Mouse (Mus musculus) lung, embryonic 15.5 days (tissue): ENCODE data around the gene Ptcd2. TPM values are rescaled to one million over a fixed set of nuclear protein-coding genes. Genes with fewer than 3 reads are reported as not detected.

Source experiments
- ATAC-seq: fragments of 200-750 bp; cut with Nextera tagmentation; 2 replicates; pipeline ENCODE4 v1.8.0; 2017; ENCODE audit warnings: moderate number of reproducible peaks, borderline replicate concordance; ENCODE audit not compliant: low FRiP score, low TSS enrichment; ENCODE audit errors: extremely low read depth
- H3K27ac ChIP-seq: fragments of 300-500 bp; sonication (generic); 2 replicates; pipeline ENCODE4 v1.5.1; 2015; ENCODE audit warnings: moderate library complexity, mild to moderate bottlenecking, inconsistent platforms
- H3K27me3 ChIP-seq: fragments of 300-500 bp; sonication (generic); 2 replicates; pipeline ENCODE4 v1.6.1; 2015; ENCODE audit warnings: inconsistent platforms
- H3K36me3 ChIP-seq: fragments of 300-500 bp; sonication (generic); 2 replicates; pipeline ENCODE4 v1.6.1; 2015; ENCODE audit warnings: inconsistent platforms
- H3K4me1 ChIP-seq: fragments of 300-500 bp; sonication (generic); 2 replicates; pipeline ENCODE4 v1.6.1; 2015; ENCODE audit warnings: inconsistent platforms
- H3K4me2 ChIP-seq: fragments of 300-500 bp; sonication (generic); 2 replicates; pipeline ENCODE4 v1.6.1; 2015; ENCODE audit warnings: inconsistent platforms, mild to moderate bottlenecking, moderate library complexity
- H3K4me3 ChIP-seq: fragments of 300-500 bp; sonication (generic); 2 replicates; pipeline ENCODE4 v1.5.1; 2015; ENCODE audit warnings: mild to moderate bottlenecking, inconsistent platforms
- H3K9ac ChIP-seq: fragments of 300-500 bp; sonication (generic); 2 replicates; pipeline ENCODE4 v1.6.1; 2015; ENCODE audit warnings: inconsistent platforms
- H3K9me3 ChIP-seq: fragments of 300-500 bp; sonication (generic); 2 replicates; pipeline ENCODE4 v1.6.1; 2016; ENCODE audit warnings: inconsistent platforms
- WGBS: fragments of 180-500 bp; shearing (Covaris S2); methylation state at CpG from one replicate; pipeline ENCODE4 v1.1.7; 2015; 5-methylcytosine and 5-hydroxymethylcytosine counted together
- polyA plus RNA-seq: library from polyadenylated mRNA; unstranded; fragments of >200 nt; fragmentation: Nextera tagmentation; extraction: Ambion mirVana; gene quantifications from 2 replicates; pipeline ENCODE4 v1.2.1, GENCODE M21; 2015

The Ptcd2 gene
- polyA plus RNA-seq, 1 experiment from 2014 or later: 45.3 TPM

DNA sequence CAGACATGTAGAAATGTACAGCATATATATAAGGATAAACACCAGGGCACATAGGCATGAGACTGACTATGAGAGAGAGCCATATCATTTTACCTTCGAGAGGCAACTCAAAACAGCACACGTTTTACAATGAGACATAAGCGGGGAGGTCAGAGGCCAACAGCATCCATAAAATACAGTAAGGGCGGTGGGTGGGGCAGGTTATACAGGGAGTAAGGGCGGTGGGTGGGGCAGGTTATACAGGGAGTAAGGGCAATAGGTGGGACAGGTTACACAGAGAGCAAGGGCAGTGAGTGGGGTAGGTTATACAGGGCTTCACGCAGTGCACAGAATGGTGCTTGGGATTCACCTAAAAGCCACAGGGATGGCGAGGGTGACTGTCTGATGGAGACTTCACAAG is 24.1 kb downstream of the Ptcd2 start:
- no peak overlapping the region for H3K4me2 ChIP-seq
- WGBS: 89% methylated on average over 7 of the region's 7 CpGs
- no peak overlapping the region for H3K9ac ChIP-seq
- H3K9me3 ChIP-seq: no peaks in the 10 kb centered on the region
- H3K4me3 ChIP-seq: no peak overlapping the region
- no peak overlapping the region for H3K27ac ChIP-seq
- H3K36me3 ChIP-seq: peaks cover 39% of the 10 kb centered on the region
- no peak for ATAC-seq
- no peaks in the 10 kb centered on the region for H3K4me1 ChIP-seq
- no peaks in the 10 kb centered on the region for H3K27me3 ChIP-seq

DNA sequence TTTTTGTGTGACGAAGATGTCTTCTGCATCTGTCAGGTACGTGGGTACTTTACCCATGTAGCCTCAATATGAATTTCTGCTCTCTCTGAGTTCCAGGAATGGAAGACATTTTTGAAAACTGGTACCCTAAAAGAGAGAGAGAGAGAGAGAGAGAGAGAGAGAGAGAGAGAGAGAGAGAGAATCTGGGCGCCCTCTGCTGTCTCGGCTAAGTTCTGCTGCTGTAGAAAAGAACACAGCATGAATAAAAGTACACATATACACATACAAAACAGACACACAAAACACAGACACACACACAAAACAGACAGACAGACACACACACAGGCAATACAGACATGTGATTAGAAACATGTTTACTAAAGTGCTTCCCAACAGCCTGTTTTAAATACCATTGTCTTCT is 27.4 kb downstream of the Ptcd2 start:
- H3K4me3 ChIP-seq: no peak overlapping the region
- no peak for ATAC-seq
- 47% methylated on average over 4 of the region's 4 CpGs for WGBS

DNA sequence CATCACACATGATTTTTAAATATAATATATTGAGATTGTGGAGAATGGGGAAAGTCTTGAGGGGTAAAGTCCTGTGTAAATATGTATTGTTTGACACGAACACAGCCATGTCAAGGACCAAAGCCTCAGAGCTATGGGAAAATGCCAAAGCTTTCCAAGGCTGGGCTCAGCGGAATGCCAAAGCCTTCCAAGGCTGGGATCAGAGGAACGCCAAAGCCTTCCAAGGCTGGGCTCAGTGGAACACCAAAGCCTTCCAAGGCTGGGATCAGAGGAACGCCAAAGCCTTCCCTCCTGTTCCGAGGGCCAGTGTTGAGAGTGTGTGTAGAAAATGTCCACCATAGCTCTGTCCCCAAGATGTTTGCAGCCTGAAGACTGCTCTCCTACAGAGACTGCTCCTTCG is 28.1 kb downstream of the Ptcd2 start:
- 82% methylated on average over 6 of the region's 6 CpGs for WGBS
- ATAC-seq: no peak
- Histone ChIP-seq H3K4me1 (no peaks in the 10 kb centered on the region), H3K27me3 (no peaks in the 10 kb centered on the region), H3K36me3 (peaks cover 17% of the 10 kb centered on the region), H3K9ac (no peak overlapping the region), H3K9me3 (no peaks in the 10 kb centered on the region), H3K4me2 (no peak overlapping the region), H3K4me3 (no peak overlapping the region), H3K27ac (no peak overlapping the region)

More for the DNA sequence above, 27.4 kb downstream of the Ptcd2 start:
- no peak overlapping the region for H3K27ac ChIP-seq
- H3K36me3 ChIP-seq: peaks cover 17% of the 10 kb centered on the region
- H3K4me2 ChIP-seq: no peak overlapping the region
- no peaks in the 10 kb centered on the region for H3K4me1 ChIP-seq
- no peak overlapping the region for H3K9ac ChIP-seq
- no peaks in the 10 kb centered on the region for H3K27me3 ChIP-seq
- no peaks in the 10 kb centered on the region for H3K9me3 ChIP-seq

DNA sequence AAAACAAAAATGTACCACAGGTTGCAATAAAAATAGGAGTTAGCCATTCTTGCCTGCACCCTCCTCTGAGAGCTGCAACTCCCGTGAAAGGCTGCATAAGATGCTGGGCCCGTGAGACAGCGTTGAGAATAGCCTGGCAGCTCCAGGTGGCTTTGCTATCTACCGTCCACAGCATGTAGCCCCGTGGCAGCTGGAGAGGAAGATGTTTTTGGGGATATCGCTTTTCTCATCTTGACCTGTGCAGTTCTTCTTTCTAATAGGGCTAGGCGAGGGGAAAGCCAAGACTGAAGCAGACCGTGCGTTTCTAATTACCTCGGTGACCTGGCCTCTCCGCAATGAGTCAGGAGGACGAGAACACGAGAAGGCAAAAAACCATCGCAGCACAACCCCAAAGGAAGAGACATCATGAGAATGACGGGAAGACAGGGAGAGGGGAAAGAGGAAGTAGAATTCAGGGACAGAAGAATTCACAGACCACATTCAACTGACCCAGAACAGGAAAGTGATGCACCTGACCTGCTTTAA is 29.8 kb downstream of the Ptcd2 start:
- H3K27ac ChIP-seq: no peak overlapping the region
- peaks cover 3% of the 10 kb centered on the region for H3K36me3 ChIP-seq
- H3K27me3 ChIP-seq: no peaks in the 10 kb centered on the region
- H3K9ac ChIP-seq: no peak overlapping the region
- H3K4me2 ChIP-seq: no peak overlapping the region
- no peak for ATAC-seq
- 77% methylated on average over 15 of the region's 15 CpGs for WGBS
- no peak overlapping the region for H3K4me3 ChIP-seq
- H3K9me3 ChIP-seq: no peaks in the 10 kb centered on the region
- H3K4me1 ChIP-seq: no peaks in the 10 kb centered on the region

DNA sequence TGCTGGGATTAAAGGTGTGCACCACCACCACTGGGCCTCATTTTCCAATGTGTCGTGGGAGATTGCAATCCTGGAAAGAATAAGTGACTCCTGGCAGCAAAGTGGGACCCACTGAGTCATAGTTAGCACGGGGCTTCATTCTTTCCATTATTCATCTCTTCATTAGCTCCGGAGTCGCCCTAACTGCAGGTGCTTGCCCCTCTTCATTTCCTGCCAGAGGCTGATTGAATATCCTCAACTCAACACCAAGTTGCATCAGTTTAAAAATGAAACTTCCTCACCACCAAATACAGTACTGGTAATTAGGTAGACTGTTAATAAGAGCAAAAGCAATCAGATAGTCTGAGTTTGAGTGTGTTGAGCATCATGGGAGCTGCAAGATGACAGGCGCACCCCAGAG is 30.4 kb downstream of the Ptcd2 start:
- H3K4me3 ChIP-seq: no peak overlapping the region

DNA sequence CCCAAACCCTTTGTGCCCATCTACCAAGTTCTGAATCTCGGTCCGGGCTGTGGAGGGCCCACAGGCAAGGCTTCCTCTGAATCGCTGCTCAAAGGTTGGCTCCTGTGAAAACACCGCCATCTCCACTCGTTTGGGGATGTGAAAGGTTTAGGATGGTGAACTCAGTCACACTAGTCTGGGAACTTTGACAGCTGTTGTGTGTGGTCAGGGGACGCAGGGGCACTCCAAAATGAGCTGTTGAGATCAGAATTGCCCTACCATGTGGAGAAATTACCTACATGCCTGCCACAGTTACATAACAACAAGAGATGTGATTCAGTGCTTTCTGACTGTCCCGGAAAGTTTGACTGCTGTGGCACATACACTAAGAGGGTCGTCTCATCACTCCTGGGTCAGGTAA is 36.1 kb downstream of the Ptcd2 start:
- Histone ChIP-seq H3K4me3 (no peak overlapping the region), H3K36me3 (no peaks in the 10 kb centered on the region), H3K9me3 (no peaks in the 10 kb centered on the region), H3K27ac (no peak overlapping the region), H3K4me2 (no peak overlapping the region), H3K27me3 (no peaks in the 10 kb centered on the region), H3K9ac (no peak overlapping the region), H3K4me1 (peaks cover 9% of the 10 kb centered on the region)
- WGBS: 76% methylated on average over 8 of the region's 8 CpGs
- ATAC-seq: no peak

More for the DNA sequence above, 30.4 kb downstream of the Ptcd2 start:
- H3K27me3 ChIP-seq: no peaks in the 10 kb centered on the region
- no peak overlapping the region for H3K27ac ChIP-seq
- no peak overlapping the region for H3K9ac ChIP-seq
- H3K9me3 ChIP-seq: no peaks in the 10 kb centered on the region
- no peak overlapping the region for H3K4me2 ChIP-seq
- WGBS: 86% methylated on average over 5 of the region's 5 CpGs
- no peak for ATAC-seq
- H3K36me3 ChIP-seq: no peaks in the 10 kb centered on the region
- no peaks in the 10 kb centered on the region for H3K4me1 ChIP-seq

DNA sequence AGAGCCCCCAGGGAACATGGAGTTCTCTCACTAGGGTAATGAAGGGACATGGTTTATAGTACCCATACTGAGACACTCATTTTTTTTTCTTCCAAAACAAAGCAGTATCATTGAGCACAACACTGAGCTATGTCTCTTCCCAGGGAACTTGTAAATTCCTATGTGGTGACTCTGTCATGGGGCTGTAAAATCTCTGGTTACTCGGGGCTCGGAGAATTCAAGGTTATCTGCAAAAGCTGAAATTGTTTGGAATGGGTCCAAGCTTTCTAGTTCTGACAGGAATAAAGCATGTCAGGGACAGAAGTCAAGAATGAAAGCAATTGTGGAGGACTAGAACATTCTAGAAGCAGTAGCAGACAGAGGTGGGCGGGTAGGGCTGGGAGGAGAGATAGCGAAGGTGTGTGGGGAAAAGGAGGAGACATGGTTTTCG is 36.6 kb downstream of the Ptcd2 start:
- no peak overlapping the region for H3K27ac ChIP-seq
- H3K36me3 ChIP-seq: no peaks in the 10 kb centered on the region
- H3K4me2 ChIP-seq: no peak overlapping the region
- no peaks in the 10 kb centered on the region for H3K27me3 ChIP-seq
- no peak for ATAC-seq
- no peak overlapping the region for H3K4me3 ChIP-seq
- 33% methylated on average over 5 of the region's 5 CpGs for WGBS
- H3K9me3 ChIP-seq: no peaks in the 10 kb centered on the region
- H3K9ac ChIP-seq: no peak overlapping the region
- peaks cover 9% of the 10 kb centered on the region for H3K4me1 ChIP-seq

DNA sequence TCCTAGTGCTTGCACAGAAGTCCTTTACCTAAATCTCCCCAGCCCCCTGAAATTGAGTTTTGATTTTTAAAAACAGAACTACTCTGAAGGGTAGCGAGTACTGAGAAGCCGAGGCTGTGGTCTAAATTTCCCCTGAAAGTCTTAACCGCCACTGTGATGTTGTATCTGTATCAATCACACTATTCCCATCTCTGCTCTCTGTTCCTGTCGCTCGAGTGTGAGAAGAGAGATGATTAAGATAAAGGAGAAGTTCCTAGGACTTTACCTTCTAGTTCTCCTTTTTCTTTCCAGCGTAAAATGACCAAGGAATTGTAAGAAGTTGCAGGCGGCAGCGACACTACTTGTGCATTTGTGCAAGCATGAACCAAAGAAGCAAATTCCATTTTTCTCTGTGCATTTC is 38.3 kb downstream of the Ptcd2 start:
- ATAC-seq: no peak
- H3K27me3 ChIP-seq: no peaks in the 10 kb centered on the region
- no peak overlapping the region for H3K27ac ChIP-seq
- no peak overlapping the region for H3K4me3 ChIP-seq
- H3K9me3 ChIP-seq: no peaks in the 10 kb centered on the region
- H3K36me3 ChIP-seq: no peaks in the 10 kb centered on the region
- no peak overlapping the region for H3K9ac ChIP-seq
- H3K4me2 ChIP-seq: no peak overlapping the region
- H3K4me1 ChIP-seq: peaks cover 9% of the 10 kb centered on the region
- WGBS: 78% methylated on average over 8 of the region's 8 CpGs

DNA sequence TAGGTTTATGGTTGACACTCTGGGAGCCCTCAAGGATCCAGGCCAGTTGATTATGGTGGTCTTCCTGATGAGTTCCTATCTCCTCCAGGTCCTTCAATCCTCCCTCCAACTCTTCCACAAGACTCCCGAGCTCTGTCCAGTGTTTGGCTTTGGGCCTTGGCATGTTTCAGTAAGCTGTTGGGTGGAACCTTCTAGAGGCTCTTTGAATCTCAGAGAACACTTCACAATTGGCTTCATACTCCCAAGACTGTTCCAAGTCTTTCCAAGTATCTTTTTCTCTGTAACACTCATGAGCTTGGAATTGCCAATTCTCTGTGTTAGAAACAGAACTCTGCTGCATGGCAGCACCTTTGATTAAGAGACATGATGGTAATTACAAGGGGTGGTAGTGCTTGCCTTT is 39.3 kb downstream of the Ptcd2 start:
- Histone ChIP-seq H3K4me2 (no peak overlapping the region), H3K9ac (no peak overlapping the region), H3K36me3 (no peaks in the 10 kb centered on the region), H3K27me3 (no peaks in the 10 kb centered on the region), H3K4me3 (no peak overlapping the region), H3K27ac (no peak overlapping the region), H3K4me1 (peaks cover 9% of the 10 kb centered on the region), H3K9me3 (no peaks in the 10 kb centered on the region)
- 67% methylated on average over 1 of the region's 1 CpGs for WGBS
- ATAC-seq: no peak

DNA sequence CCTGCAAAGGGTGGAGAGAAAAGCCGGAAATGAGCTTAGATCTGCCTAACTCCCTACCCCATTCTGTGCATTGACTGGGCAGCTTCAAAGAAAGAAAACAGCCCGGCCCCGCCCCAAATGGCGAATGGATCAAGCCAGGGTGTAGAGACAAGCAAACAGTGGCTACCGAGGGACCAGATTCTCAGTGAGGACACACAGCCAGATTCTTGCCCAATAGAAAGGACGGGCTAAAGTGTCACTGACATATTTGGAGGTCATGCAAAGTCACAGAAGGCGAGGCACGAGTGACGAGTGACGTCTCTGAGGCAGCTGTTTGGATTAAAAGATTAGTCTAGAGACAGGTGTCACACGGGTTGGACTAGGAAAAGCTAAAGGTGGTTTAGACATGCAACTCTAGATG is 40.1 kb downstream of the Ptcd2 start:
- 37% methylated on average over 11 of the region's 11 CpGs for WGBS
- Histone ChIP-seq H3K4me1 (peaks cover 11% of the 10 kb centered on the region), H3K9me3 (no peaks in the 10 kb centered on the region), H3K4me3 (no peak overlapping the region), H3K9ac (no peak overlapping the region), H3K27ac (no peak overlapping the region), H3K36me3 (no peaks in the 10 kb centered on the region), H3K4me2 (no peak overlapping the region), H3K27me3 (no peaks in the 10 kb centered on the region)
- peak; percentile 25; the same call in 1 of the 2 replicates for ATAC-seq

DNA sequence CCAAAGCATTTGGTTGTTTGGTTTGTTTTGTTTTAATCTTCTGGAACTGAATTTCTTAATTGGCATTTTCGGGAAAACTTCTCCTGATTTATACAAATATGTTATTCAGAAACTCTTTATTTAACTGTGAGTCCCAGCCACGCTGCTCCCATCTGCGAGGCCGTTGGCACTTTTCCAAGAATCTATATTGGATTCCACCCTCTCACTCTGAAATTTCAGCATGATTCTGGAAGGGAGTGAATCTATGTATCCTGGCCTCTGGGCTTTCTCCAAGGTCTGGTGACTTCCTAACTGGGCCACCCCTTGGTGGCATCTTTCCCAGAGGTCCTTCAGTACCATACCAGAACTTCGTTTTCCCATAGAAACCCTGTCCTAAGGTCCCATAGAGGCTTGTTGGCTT is 40.7 kb downstream of the Ptcd2 start:
- Histone ChIP-seq H3K4me2 (no peak overlapping the region), H3K27me3 (no peaks in the 10 kb centered on the region), H3K4me3 (no peak overlapping the region), H3K9ac (no peak overlapping the region), H3K36me3 (no peaks in the 10 kb centered on the region), H3K27ac (no peak overlapping the region), H3K4me1 (peaks cover 13% of the 10 kb centered on the region), H3K9me3 (no peaks in the 10 kb centered on the region)
- ATAC-seq: peak; percentile 45; the same call in 1 of the 2 replicates
- 31% methylated on average over 5 of the region's 5 CpGs for WGBS

DNA sequence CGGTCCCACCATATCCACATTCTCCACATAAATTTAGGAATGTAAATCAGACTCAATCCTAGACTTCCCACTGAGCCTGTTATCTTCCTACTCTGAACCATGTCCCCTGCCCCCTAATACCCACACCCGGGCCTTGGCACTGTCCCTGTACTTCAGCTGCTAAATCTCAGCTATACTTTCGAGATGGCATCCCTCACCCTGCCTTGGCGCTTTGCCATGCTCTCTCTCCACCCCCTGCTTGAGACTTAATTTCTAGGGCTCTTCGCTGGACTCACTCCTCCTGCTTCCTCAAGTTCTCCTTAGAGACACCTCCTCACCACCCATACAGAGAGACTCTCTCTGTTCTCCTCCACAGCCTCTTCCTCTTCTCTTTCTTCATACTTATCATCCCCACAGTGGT is 44.6 kb downstream of the Ptcd2 start:
- Histone ChIP-seq H3K9me3 (no peaks in the 10 kb centered on the region), H3K36me3 (no peaks in the 10 kb centered on the region), H3K27ac (no peak overlapping the region), H3K4me2 (no peak overlapping the region), H3K4me1 (peaks cover 13% of the 10 kb centered on the region), H3K9ac (no peak overlapping the region), H3K4me3 (no peak overlapping the region), H3K27me3 (no peaks in the 10 kb centered on the region)
- WGBS: 75% methylated on average over 5 of the region's 5 CpGs
- ATAC-seq: no peak

DNA sequence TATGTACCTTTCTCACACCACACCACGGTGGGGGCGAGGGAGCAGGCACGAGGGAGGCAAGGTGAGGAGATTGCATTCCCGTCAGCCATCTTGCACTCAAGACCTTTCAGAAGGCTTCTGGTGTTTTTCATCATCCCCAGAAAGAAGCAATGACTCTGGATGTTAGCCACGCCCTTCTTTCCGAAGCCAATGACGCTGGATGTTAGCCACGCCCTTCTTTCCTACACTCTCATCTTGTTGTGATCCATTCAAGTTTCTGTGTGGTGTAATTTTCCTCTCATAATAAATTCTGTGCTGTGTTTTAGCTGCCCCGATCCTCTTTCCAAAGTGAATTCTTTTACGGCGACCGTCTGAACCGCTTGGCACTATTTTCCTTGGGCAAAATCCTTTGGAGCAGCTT is 50.3 kb downstream of the Ptcd2 start:
- no peaks in the 10 kb centered on the region for H3K27me3 ChIP-seq
- 90% methylated on average over 13 of the region's 13 CpGs for WGBS
- no peak overlapping the region for H3K4me2 ChIP-seq
- H3K27ac ChIP-seq: no peak overlapping the region
- H3K4me3 ChIP-seq: no peak overlapping the region
- H3K4me1 ChIP-seq: no peaks in the 10 kb centered on the region
- ATAC-seq: no peak
- H3K9ac ChIP-seq: no peak overlapping the region
- no peaks in the 10 kb centered on the region for H3K36me3 ChIP-seq
- no peaks in the 10 kb centered on the region for H3K9me3 ChIP-seq
